Mouse (Mus musculus): ENCODE measurements at regions not wholly inside any gene's neighbourhood (a gene's known extent, or its start where the extent isn't known, plus 50 kb on each side); places are given as distances from the start of the nearest gene placed in this dataset.

DNA sequence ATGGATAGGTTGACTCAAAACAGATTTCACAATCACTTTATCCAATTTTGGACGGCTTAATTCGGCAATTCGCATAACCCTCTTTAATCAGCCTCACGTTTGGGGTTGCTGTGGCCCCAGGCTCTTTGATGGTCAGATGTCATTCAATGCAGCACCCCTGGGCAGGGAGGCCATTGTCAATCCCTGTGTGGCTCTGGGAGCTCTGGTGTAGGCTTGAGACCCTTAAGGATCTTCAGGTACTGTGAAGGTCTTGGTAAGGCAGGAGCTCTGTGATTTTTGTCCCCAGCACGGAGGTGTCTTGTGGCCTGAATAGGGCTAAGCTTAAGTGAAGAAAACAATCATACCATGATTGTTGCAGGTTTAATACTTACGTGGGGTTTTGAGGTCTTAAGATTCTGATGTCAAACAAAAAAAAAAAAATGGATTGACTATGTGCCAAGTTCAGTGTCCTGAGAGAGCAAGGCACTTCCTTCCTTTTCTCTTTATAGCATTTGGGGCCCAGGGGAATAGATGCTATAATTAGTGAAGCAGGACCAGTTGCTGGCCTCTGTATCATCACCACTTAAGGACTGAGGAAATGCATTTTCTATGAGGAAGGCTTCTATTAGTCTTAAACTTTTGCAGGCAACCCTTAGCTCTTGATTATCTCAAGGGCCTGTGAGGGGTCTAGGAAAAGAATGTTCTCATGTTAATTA lies 98.9 kb downstream of the Ttc32 start:
- Histone ChIP-seq H3K4me2 (no peak overlapping the region), H3K9me3 (ENCODE audit: control insufficient read depth, low read length) (no peaks in the 10 kb centered on the region), H3K9ac (ENCODE audit: low read length) (no peak overlapping the region), H3K4me3 (ENCODE audit: low read depth, low read length) (no peak overlapping the region), H3K27ac (ENCODE audit: low read depth, low read length) (no peak overlapping the region), H3K36me3 (ENCODE audit: control insufficient read depth, insufficient read depth, low read length) (no peaks in the 10 kb centered on the region), H3K27me3 (ENCODE audit: control insufficient read depth, insufficient read depth, low read length) (no peaks in the 10 kb centered on the region), H3K4me1 (ENCODE audit: control insufficient read depth, insufficient read depth, low read length) (no peaks in the 10 kb centered on the region)
- DNase-seq (ENCODE audit: low spot score, missing footprints) = no peak
- 71% methylated on average over 6 of the region's 6 CpGs for WGBS
- no peak for ATAC-seq (ENCODE audit: low FRiP score)

DNA sequence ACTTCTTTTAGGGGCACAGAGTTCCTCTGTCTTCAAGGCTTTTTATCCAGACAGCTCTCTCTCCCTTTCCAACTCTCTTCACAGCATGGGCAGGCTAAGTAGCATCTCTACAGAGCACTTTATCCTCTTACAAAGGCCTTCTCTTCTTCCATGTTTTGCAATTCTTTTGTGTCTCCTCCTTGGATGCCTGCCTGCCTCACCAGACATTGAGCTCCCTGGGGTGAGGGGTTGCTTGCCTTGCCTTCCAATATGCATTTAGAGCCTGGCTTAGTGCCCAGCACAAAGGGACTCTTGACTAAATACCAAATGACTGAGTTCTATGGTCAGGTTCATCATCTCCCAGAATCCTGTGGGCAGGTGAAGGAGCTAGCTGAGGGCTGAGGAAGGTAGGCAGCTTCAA lies 102.8 kb downstream of the Ttc32 start:
- no peak overlapping the region for H3K27ac ChIP-seq (ENCODE audit: low read depth, low read length)
- no peaks in the 10 kb centered on the region for H3K36me3 ChIP-seq (ENCODE audit: control insufficient read depth, insufficient read depth, low read length)
- no peak overlapping the region for H3K4me3 ChIP-seq (ENCODE audit: low read depth, low read length)
- no peaks in the 10 kb centered on the region for H3K4me1 ChIP-seq (ENCODE audit: control insufficient read depth, insufficient read depth, low read length)
- no peak for ATAC-seq (ENCODE audit: low FRiP score)
- no peak for DNase-seq (ENCODE audit: low spot score, missing footprints)
- no peaks in the 10 kb centered on the region for H3K9me3 ChIP-seq (ENCODE audit: control insufficient read depth, low read length)
- no peaks in the 10 kb centered on the region for H3K27me3 ChIP-seq (ENCODE audit: control insufficient read depth, insufficient read depth, low read length)
- H3K9ac ChIP-seq (ENCODE audit: low read length) = no peak overlapping the region
- H3K4me2 ChIP-seq = no peak overlapping the region

DNA sequence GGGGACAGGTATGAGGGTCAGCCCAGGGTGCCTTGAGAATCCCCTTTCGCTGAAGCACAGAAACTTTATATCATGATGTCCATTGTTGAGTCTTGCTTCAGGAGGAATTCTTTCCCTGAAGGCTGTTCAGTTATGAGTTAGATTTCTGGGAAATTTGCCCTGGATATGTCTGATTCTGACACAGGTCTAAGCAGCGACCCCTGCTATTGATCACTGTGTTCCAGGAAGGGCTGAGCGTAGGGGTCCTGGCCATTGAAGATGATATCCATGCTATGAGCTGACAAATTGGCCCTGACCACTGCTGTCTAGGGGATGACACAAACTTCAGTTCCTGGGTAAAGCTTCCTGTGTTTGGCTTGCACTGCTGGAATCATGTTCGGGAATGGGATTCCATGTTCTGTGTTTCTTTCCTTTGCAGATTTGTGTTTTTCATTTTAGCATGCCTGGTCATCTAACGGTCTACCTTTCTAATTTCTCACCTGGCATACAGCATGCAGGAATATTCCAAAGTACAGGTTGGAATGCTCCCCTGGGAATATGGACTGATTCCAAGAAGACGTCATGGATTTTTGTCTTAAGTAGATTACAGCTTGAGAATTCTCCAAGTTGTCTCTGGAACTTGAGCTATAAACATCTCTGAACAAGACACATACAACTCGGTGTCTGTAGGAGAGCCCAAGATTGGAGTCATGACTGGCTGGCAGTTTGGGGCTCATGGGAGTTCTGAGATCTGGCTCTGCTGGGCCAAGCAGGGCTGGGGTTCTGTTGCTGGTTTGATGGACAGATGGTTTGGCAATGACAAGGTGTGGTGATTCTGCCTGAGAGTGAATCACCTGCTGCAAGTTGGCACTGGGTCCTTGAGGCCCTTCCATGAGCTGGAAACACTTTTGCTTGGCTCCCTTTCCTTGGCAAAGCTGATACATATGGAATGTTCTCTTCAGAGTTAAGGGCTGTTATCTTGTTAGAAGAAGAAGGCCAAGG lies 104.4 kb downstream of the Ttc32 start:
- 92% methylated on average over 7 of the region's 7 CpGs for WGBS
- Histone ChIP-seq H3K9ac (ENCODE audit: low read length) (no peak overlapping the region), H3K27me3 (ENCODE audit: control insufficient read depth, insufficient read depth, low read length) (no peaks in the 10 kb centered on the region), H3K36me3 (ENCODE audit: control insufficient read depth, insufficient read depth, low read length) (no peaks in the 10 kb centered on the region), H3K4me2 (no peak overlapping the region), H3K4me1 (ENCODE audit: control insufficient read depth, insufficient read depth, low read length) (no peaks in the 10 kb centered on the region), H3K4me3 (ENCODE audit: low read depth, low read length) (no peak overlapping the region), H3K27ac (ENCODE audit: low read depth, low read length) (no peak overlapping the region), H3K9me3 (ENCODE audit: control insufficient read depth, low read length) (no peaks in the 10 kb centered on the region)
- DNase-seq (ENCODE audit: low spot score, missing footprints) (no peak), ATAC-seq (ENCODE audit: low FRiP score) (no peak)

DNA sequence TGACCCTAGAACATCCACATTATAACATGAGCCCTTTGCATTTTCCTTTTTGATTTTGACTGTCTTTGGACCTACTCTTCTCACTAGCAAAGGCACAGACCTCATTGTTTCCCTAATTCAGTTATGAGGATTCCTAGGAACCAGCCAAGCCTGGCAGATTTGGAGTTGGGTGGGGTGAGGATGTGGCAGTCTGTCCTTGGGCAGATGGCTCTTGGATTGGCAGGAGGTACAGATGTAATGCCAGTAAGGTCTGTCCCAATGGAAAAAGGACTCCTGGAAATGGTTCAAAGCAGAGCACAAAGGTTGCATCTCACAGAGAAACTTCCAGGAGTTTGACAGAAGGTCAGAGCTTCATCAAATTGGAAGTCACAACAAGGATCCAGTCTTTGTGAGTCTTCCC lies 121.2 kb downstream of the Ttc32 start:
- H3K4me3 ChIP-seq (ENCODE audit: low read depth, low read length) = no peak overlapping the region
- no peaks in the 10 kb centered on the region for H3K9me3 ChIP-seq (ENCODE audit: control insufficient read depth, low read length)
- no peak overlapping the region for H3K27ac ChIP-seq (ENCODE audit: low read depth, low read length)
- H3K36me3 ChIP-seq (ENCODE audit: control insufficient read depth, insufficient read depth, low read length) = no peaks in the 10 kb centered on the region
- H3K9ac ChIP-seq (ENCODE audit: low read length) = no peak overlapping the region
- H3K4me1 ChIP-seq (ENCODE audit: control insufficient read depth, insufficient read depth, low read length) = no peaks in the 10 kb centered on the region
- H3K4me2 ChIP-seq = no peak overlapping the region
- ATAC-seq (ENCODE audit: low FRiP score) = no peak
- no peaks in the 10 kb centered on the region for H3K27me3 ChIP-seq (ENCODE audit: control insufficient read depth, insufficient read depth, low read length)
- no peak for DNase-seq (ENCODE audit: low spot score, missing footprints)

DNA sequence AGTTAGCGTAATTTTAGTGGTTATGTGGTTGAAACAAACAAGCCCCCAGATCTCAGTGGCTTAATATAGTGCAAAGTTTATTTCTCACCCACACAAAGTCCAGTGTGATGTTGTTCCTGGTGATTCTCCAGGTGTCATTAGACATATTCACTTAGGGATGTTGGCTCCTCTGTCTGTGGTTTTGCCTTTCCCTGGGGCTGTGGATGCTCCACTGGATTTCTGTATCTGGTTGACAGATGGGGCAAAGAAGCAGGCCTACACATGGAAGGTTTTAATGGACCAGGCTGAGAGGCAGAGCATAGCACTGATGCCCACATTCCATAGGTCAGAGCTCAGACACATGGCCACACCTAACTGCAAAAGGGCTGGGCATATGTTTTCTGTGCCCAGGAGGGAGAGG lies 121.6 kb downstream of the Ttc32 start:
- Histone ChIP-seq H3K27ac (ENCODE audit: low read depth, low read length) (no peak overlapping the region), H3K9me3 (ENCODE audit: control insufficient read depth, low read length) (no peaks in the 10 kb centered on the region), H3K36me3 (ENCODE audit: control insufficient read depth, insufficient read depth, low read length) (no peaks in the 10 kb centered on the region), H3K4me2 (no peak overlapping the region), H3K4me1 (ENCODE audit: control insufficient read depth, insufficient read depth, low read length) (no peaks in the 10 kb centered on the region), H3K9ac (ENCODE audit: low read length) (no peak overlapping the region), H3K27me3 (ENCODE audit: control insufficient read depth, insufficient read depth, low read length) (no peaks in the 10 kb centered on the region), H3K4me3 (ENCODE audit: low read depth, low read length) (no peak overlapping the region)
- WGBS = 85% methylated on average over 1 of the region's 1 CpGs
- no peak for ATAC-seq (ENCODE audit: low FRiP score)
- DNase-seq (ENCODE audit: low spot score, missing footprints) = no peak

DNA sequence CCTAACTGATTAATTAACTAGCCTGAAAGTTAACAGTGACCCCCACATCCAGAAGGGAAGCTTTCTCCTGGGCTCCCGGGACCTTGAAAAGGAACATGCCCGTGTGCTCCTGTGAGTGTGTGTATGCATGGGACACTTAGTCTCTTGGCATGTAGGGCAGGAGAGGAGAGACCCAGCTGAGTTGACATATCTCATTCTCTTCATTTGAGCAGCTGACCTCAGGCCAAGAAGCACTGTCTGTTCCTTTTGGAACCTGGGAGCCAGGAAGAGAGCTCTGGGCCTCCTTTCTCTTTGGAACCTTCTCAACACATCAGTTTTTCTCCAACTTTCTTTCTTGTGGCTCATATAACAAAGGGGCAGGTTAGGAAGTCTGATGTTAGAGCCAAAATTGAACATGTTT lies 124.7 kb downstream of the Ttc32 start:
- WGBS = 92% methylated on average over 2 of the region's 2 CpGs
- H3K36me3 ChIP-seq (ENCODE audit: control insufficient read depth, insufficient read depth, low read length) = no peaks in the 10 kb centered on the region
- no peak for ATAC-seq (ENCODE audit: low FRiP score)
- H3K9me3 ChIP-seq (ENCODE audit: control insufficient read depth, low read length) = no peaks in the 10 kb centered on the region
- DNase-seq (ENCODE audit: low spot score, missing footprints) = no peak
- no peak overlapping the region for H3K27ac ChIP-seq (ENCODE audit: low read depth, low read length)
- H3K27me3 ChIP-seq (ENCODE audit: control insufficient read depth, insufficient read depth, low read length) = no peaks in the 10 kb centered on the region
- no peak overlapping the region for H3K4me3 ChIP-seq (ENCODE audit: low read depth, low read length)
- H3K4me1 ChIP-seq (ENCODE audit: control insufficient read depth, insufficient read depth, low read length) = no peaks in the 10 kb centered on the region
- no peak overlapping the region for H3K4me2 ChIP-seq
- H3K9ac ChIP-seq (ENCODE audit: low read length) = no peak overlapping the region

DNA sequence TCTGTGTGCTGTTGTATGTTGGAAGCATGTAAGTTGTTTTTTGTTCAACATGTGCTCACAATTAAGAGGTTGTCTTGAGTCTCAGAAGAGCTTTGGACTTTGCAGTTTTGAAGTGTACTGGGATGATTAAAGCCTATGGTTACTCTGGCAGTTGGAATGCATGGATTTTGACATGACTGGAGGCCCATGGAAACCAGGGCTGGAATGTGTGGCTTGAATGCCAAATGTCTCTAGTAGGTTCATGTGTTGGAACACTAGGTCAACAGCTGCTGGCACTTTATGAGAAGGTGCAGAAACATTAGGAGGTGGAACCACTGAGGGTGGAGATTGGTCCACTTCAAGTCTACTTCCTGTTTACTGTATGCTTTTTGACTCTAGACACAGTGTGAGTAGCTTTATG lies 127.0 kb downstream of the Ttc32 start:
- Histone ChIP-seq H3K36me3 (ENCODE audit: control insufficient read depth, insufficient read depth, low read length) (no peaks in the 10 kb centered on the region), H3K9ac (ENCODE audit: low read length) (no peak overlapping the region), H3K4me1 (ENCODE audit: control insufficient read depth, insufficient read depth, low read length) (no peaks in the 10 kb centered on the region), H3K27me3 (ENCODE audit: control insufficient read depth, insufficient read depth, low read length) (no peaks in the 10 kb centered on the region), H3K27ac (ENCODE audit: low read depth, low read length) (no peak overlapping the region), H3K4me3 (ENCODE audit: low read depth, low read length) (no peak overlapping the region), H3K9me3 (ENCODE audit: control insufficient read depth, low read length) (no peaks in the 10 kb centered on the region), H3K4me2 (no peak overlapping the region)
- no peak for DNase-seq (ENCODE audit: low spot score, missing footprints)
- no peak for ATAC-seq (ENCODE audit: low FRiP score)

DNA sequence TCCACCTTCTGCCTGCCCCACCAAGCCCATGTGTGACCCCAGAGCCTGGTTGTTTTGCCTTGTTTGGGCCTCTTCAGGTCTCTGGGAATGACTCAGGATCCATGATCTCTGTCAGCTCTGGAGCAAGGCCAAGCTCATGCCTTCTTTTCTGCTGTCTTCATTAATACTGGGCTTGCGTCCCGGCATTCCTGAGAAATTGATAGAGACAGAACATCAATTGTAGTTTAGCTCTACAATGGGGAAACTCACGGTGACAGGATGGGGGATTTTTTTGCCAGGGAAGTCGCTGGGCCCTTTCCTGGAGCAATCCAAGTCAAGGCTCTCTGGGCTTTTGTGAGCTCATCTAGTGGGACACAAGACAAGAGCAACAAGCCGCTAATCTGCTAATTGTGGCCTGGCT lies 129.0 kb downstream of the Ttc32 start:
- no peak overlapping the region for H3K4me3 ChIP-seq (ENCODE audit: low read depth, low read length)
- H3K4me1 ChIP-seq (ENCODE audit: control insufficient read depth, insufficient read depth, low read length) = no peaks in the 10 kb centered on the region
- H3K36me3 ChIP-seq (ENCODE audit: control insufficient read depth, insufficient read depth, low read length) = no peaks in the 10 kb centered on the region
- H3K9ac ChIP-seq (ENCODE audit: low read length) = no peak overlapping the region
- no peak overlapping the region for H3K27ac ChIP-seq (ENCODE audit: low read depth, low read length)
- H3K27me3 ChIP-seq (ENCODE audit: control insufficient read depth, insufficient read depth, low read length) = no peaks in the 10 kb centered on the region
- DNase-seq (ENCODE audit: low spot score, missing footprints) (no peak), ATAC-seq (ENCODE audit: low FRiP score) (no peak)
- H3K9me3 ChIP-seq (ENCODE audit: control insufficient read depth, low read length) = no peaks in the 10 kb centered on the region
- WGBS = 84% methylated on average over 5 of the region's 5 CpGs
- H3K4me2 ChIP-seq = no peak overlapping the region

DNA sequence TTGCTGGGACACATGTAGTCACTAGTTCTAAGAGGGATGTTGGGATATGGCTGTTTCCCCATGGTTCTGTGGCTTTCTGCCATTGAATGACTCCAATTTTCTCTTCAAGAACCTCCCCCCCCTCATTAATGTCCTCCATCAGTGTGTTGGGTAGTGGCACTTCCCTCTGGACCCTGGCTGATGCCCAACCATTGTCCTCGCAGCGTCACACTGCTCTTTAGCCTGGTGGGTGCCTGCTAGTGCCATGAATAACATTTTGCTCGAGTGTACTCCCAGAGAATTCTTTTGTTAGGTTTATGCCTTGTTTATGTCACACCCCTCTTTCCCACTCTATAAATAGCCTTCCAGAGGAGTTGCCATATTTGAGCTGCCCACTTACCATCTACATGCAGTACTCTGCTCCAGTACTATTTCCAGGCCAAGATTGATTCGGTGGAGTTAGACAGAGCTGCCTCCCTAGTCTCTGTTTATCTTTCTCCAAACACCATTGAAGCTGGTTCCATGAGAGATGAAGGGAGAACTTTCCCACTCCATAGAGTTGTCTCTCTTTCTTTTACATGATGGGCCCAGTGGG lies 135.7 kb downstream of the Ttc32 start:
- H3K27me3 ChIP-seq (ENCODE audit: control insufficient read depth, insufficient read depth, low read length) = no peaks in the 10 kb centered on the region
- no peaks in the 10 kb centered on the region for H3K36me3 ChIP-seq (ENCODE audit: control insufficient read depth, insufficient read depth, low read length)
- no peak overlapping the region for H3K27ac ChIP-seq (ENCODE audit: low read depth, low read length)
- no peak overlapping the region for H3K9ac ChIP-seq (ENCODE audit: low read length)
- no peak for ATAC-seq (ENCODE audit: low FRiP score)
- 77% methylated on average over 4 of the region's 4 CpGs for WGBS
- H3K4me3 ChIP-seq (ENCODE audit: low read depth, low read length) = no peak overlapping the region
- no peak for DNase-seq (ENCODE audit: low spot score, missing footprints)
- H3K9me3 ChIP-seq (ENCODE audit: control insufficient read depth, low read length) = no peaks in the 10 kb centered on the region
- H3K4me1 ChIP-seq (ENCODE audit: control insufficient read depth, insufficient read depth, low read length) = no peaks in the 10 kb centered on the region
- H3K4me2 ChIP-seq = no peak overlapping the region
